Mouse (Mus musculus) limb, embryonic 10.5 days (tissue): ENCODE results near the gene Gm47985. TPM values are rescaled to one million over a fixed set of nuclear protein-coding genes. Genes with fewer than 3 reads are reported as not detected.
"Not testable (repeated sequence)": the region's sequence is repeated elsewhere in the genome, so short reads cannot be mapped to it uniquely, and the experiment has no call there.

Source experiments
- DNase-seq: peaks from one replicate; pipeline ENCODE4 v3.0.0-alpha.2; 2017; ENCODE audit warnings: low spot score
- H3K27ac ChIP-seq: fragments of 300-500 bp; sonication (generic); 2 replicates; pipeline ENCODE4 v1.5.1; 2016; ENCODE audit warnings: mild to moderate bottlenecking
- H3K27me3 ChIP-seq: fragments of 300-500 bp; sonication (generic); 2 replicates; pipeline ENCODE4 v1.6.1; 2016; ENCODE audit warnings: low read depth, mild to moderate bottlenecking; ENCODE audit not compliant: poor library complexity, severe bottlenecking
- H3K36me3 ChIP-seq: fragments of 300-500 bp; sonication (generic); 2 replicates; pipeline ENCODE4 v1.6.1; 2016; ENCODE audit warnings: mild to moderate bottlenecking, moderate library complexity
- H3K4me1 ChIP-seq: fragments of 300-500 bp; sonication (generic); 2 replicates; pipeline ENCODE4 v1.6.1; 2016
- H3K4me3 ChIP-seq: fragments of 300-500 bp; sonication (generic); 2 replicates; pipeline ENCODE4 v1.5.1; 2016; ENCODE audit warnings: mild to moderate bottlenecking, moderate library complexity
- H3K9me3 ChIP-seq: fragments of 300-500 bp; sonication (generic); replicated peaks from 2 replicates; pipeline ENCODE4 v1.6.1; 2016; ENCODE audit warnings: mild to moderate bottlenecking
- WGBS: fragments of 180-500 bp; shearing (Covaris S2); methylation state at CpG from one replicate; pipeline ENCODE4 v1.1.7; 2016; 5-methylcytosine and 5-hydroxymethylcytosine counted together
- polyA plus RNA-seq: library from polyadenylated mRNA; unstranded; fragments of >200 nt; fragmentation: Nextera tagmentation; extraction: Ambion mirVana; gene quantifications from 2 replicates; pipeline ENCODE4 v1.2.1, GENCODE M21; 2016

The Gm47985 gene
- polyA plus RNA-seq, 1 experiment from 2014 or later: 0.44 TPM

GRCm38 (mm10) chr1:151186879-151187424 lies 4.6 kb downstream of the Gm47985 start:
- H3K4me1 ChIP-seq, H3K27ac ChIP-seq, H3K9me3 ChIP-seq, DNase-seq, H3K36me3 ChIP-seq, H3K4me3 ChIP-seq, H3K27me3 ChIP-seq: not testable (repeated sequence)
- WGBS: 89% methylated on average over 4 of the region's 4 CpGs

- 89% methylated on average over 4 of the region's 4 CpGs for WGBS
Observed at GRCm38 (mm10) chr1:151188469-151188868, 6.1 kb downstream of the Gm47985 start.

DNA sequence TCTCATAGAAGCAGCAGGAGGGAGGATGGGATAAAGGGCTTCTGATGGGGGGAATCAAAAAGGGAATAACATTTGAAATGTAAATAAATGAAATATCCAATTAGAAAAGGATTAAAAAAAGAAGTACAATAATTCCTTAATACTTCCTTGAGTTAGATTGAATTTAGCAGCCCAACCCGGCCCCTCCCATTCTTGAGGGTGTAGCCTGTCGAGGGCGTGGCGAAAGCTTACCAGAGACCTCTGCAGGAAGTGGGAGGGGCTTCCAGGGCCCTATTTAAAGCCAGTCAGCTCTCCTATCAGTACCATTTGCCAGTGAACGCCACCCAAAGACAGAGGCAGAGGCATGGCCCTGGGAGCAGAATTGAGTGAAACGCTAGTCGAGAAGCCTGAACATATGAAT lies 9.7 kb downstream of the Gm47985 start, which contains the start of gene Gm8947:
TSS of gene Gm8947 (plus strand) at position 302 of the 400 bp plus-strand sequence.
- not testable (repeated sequence) for H3K36me3 ChIP-seq, H3K9me3 ChIP-seq, H3K27ac ChIP-seq, H3K27me3 ChIP-seq, H3K4me3 ChIP-seq, H3K4me1 ChIP-seq, DNase-seq
- WGBS: 90% methylated on average over 2 of the region's 7 CpGs

More at GRCm38 (mm10) chr1:151188469-151188868, 6.1 kb downstream of the Gm47985 start:
- no peaks in the 10 kb centered on the region for H3K36me3 ChIP-seq
- DNase-seq: no peak
- H3K9me3 ChIP-seq: no peaks in the 10 kb centered on the region
- no peaks in the 10 kb centered on the region for H3K4me1 ChIP-seq
- no peak overlapping the region for H3K27ac ChIP-seq
- H3K4me3 ChIP-seq: no peak overlapping the region
- H3K27me3 ChIP-seq: no peaks in the 10 kb centered on the region

DNA sequence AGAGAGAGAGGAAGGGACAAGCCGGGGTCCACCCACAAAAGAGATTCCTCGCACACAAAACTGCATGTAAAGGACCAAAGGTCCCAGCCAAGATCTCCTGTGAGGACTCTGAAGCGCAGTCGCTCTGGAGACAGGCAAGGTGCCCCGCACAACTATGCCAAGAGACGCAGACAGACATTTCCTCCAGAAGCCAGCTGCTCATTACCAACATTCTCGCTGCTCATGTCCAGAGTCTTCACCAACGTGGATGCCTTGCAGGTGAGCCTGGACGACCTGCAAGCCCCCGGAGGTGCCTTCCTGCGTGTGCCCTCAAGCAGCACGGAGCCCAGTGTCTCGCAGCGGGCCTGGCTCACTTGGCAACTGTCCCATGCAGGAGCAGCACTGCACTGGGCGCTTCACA lies 10.4 kb downstream of the Gm47985 start:
- H3K9me3 ChIP-seq, H3K27me3 ChIP-seq, H3K4me3 ChIP-seq, H3K4me1 ChIP-seq, H3K36me3 ChIP-seq, H3K27ac ChIP-seq, DNase-seq: not testable (repeated sequence)
- 95% methylated on average over 15 of the region's 15 CpGs for WGBS

- not testable (repeated sequence) for H3K4me3 ChIP-seq, H3K9me3 ChIP-seq, H3K36me3 ChIP-seq, DNase-seq, H3K27ac ChIP-seq, H3K4me1 ChIP-seq, H3K27me3 ChIP-seq
- WGBS: 77% methylated on average over 4 of the region's 4 CpGs
Observed at GRCm38 (mm10) chr1:151195986-151196385, 13.6 kb downstream of the Gm47985 start.

DNA sequence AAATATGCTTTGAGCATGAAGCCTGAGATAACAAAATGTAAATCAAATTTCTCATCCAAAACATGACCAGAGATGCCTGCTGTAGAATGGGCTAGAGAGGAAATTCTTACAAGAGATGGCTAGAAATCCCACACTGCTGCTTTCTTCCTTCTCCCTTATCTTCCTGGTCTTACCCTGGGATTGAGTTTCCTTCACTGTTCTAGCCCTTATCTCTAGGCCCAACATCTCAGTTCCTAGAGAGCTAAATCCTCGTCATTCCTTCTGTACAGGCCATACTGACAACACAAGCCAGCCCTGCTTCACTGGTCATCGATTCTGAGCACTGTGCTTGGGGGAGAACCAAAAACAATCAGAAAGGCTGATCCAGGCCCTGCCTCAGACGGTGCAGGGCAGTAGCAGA lies 14.4 kb downstream of the Gm47985 start:
- not testable (repeated sequence) for H3K36me3 ChIP-seq, H3K4me1 ChIP-seq, H3K27me3 ChIP-seq, H3K27ac ChIP-seq, DNase-seq, H3K4me3 ChIP-seq, H3K9me3 ChIP-seq
- WGBS: 88% methylated on average over 3 of the region's 3 CpGs

DNA sequence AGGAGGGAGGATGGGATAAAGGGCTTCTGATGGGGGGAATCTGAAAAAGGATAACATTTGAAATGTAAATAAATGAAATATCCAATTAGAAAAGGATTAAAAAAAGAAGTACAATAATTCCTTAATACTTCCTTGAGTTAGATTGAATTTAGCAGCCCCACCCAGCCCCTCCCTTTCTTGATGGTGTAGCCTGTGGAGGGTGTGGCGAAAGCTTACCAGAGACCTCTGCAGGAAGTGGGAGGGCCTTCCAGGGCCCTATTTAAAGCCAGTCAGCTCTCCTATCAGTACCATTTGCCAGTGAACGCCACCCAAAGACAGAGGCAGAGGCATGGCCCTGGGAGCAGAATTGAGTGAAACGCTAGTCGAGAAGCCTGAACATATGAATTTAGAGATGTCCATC lies 15.8 kb downstream of the Gm47985 start, which contains the start of gene Gm47995:
TSS of gene Gm47995 (plus strand) at position 329 of the 400 bp plus-strand sequence.
- 79% methylated on average over 2 of the region's 4 CpGs for WGBS
- not testable (repeated sequence) for DNase-seq, H3K27me3 ChIP-seq, H3K36me3 ChIP-seq, H3K4me1 ChIP-seq, H3K9me3 ChIP-seq, H3K27ac ChIP-seq, H3K4me3 ChIP-seq

DNA sequence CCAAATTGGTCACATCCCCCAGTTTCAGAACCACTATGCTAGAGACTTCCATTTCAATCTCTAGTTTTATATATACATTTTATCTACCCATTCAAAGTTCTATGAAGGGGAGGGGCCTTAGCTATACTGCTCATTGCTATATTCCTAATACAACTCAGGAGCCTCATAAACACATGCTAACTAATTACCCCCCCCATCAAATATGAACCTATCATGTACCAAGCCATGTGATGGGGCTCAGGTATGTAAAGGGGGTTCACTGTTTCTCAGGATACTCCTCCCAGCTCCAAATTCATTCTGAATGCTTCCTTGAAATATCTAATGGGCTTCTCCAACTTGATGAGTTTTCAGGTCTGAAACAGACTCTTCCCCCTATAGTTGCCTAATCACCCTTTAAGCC lies 18.3 kb downstream of the Gm47985 start:
- not testable (repeated sequence) for H3K27ac ChIP-seq, H3K4me1 ChIP-seq, H3K4me3 ChIP-seq, H3K36me3 ChIP-seq, H3K9me3 ChIP-seq, H3K27me3 ChIP-seq, DNase-seq

DNA sequence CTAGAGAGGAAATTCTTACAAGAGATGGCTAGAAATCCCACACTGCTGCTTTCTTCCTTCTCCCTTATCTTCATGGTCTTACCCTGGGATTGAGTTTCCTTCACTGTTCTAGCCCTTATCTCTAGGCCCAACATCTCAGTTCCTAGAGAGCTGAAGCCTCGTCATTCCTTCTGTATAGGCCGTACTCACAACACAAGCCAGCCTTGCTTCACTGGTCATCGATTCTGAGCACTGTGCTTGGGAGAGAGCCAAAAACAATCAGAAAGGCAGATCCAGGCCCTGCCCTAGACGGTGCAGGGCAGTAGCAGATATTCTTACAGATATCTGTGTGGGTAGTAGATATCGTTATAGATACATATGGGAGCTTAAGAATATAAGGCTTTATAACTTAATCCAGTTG lies 20.4 kb downstream of the Gm47985 start:
- DNase-seq, H3K27me3 ChIP-seq, H3K4me1 ChIP-seq, H3K36me3 ChIP-seq, H3K9me3 ChIP-seq, H3K4me3 ChIP-seq, H3K27ac ChIP-seq: not testable (repeated sequence)
- 87% methylated on average over 4 of the region's 5 CpGs for WGBS

DNA sequence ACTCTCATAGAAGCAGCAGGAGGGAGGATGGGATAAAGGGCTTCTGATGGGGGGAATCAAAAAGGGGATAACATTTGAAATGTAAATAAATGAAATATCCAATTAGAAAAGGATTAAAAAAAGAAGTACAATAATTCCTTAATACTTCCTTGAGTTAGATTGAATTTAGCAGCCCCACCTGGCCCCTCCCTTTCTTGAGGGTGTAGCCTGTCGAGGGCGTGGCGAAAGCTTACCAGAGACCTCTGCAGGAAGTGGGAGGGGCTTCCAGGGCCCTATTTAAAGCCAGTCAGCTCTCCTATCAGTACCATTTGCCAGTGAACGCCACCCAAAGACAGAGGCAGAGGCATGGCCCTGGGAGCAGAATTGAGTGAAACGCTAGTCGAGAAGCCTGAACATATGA lies 21.5 kb downstream of the Gm47985 start, which contains the start of gene 3110040M04Rik:
TSS of gene 3110040M04Rik (plus strand) at position 304 of the 400 bp plus-strand sequence.
- no CpG with 5 or more reads among the region's 6 CpGs for WGBS
- H3K4me3 ChIP-seq, DNase-seq, H3K36me3 ChIP-seq, H3K27me3 ChIP-seq, H3K27ac ChIP-seq, H3K4me1 ChIP-seq, H3K9me3 ChIP-seq: not testable (repeated sequence)

- not testable (repeated sequence) for H3K36me3 ChIP-seq, DNase-seq, H3K27ac ChIP-seq, H3K9me3 ChIP-seq, H3K27me3 ChIP-seq, H3K4me3 ChIP-seq, H3K4me1 ChIP-seq
- WGBS: 94% methylated on average over 4 of the region's 5 CpGs
Observed at GRCm38 (mm10) chr1:151208493-151208892, 26.2 kb downstream of the Gm47985 start.

DNA sequence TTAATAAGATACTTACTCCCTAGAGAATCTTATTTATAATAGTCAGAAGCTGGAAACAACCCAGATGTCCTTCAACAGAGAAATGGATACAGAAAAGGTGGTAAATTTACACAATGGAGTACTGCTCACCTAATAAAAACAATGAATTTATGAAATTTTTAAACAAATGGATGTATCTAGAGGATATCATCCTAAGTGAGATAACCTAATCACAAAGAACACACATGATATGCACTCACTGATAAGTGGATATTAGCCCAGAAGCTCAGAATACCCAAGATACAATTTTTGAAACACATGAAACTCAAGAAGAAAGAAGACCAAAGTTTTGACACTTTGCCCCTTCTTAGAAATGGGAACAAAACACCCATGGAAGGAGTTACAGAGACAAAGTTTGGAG lies 26.6 kb downstream of the Gm47985 start:
- not testable (repeated sequence) for H3K27me3 ChIP-seq, H3K9me3 ChIP-seq, H3K4me3 ChIP-seq, DNase-seq, H3K27ac ChIP-seq, H3K4me1 ChIP-seq, H3K36me3 ChIP-seq

DNA sequence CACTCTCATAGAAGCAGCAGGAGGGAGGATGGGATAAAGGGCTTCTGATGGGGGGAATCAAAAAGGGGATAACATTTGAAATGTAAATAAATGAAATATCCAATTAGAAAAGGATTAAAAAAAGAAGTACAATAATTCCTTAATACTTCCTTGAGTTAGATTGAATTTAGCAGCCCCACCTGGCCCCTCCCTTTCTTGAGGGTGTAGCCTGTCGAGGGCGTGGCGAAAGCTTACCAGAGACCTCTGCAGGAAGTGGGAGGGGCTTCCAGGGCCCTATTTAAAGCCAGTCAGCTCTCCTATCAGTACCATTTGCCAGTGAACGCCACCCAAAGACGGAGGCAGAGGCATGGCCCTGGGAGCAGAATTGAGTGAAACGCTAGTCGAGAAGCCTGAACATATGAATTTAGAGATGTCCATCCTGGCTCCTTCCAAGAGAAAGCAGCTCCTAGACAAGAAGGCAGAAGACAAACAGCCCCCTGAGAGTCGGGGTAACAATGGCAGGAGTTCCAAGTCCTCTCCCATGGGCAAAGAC lies 27.6 kb downstream of the Gm47985 start, which contains the start of gene Gm47996:
TSS of gene Gm47996 (plus strand) at position 308 of the 532 bp plus-strand sequence.
- H3K4me1 ChIP-seq, H3K27me3 ChIP-seq, H3K4me3 ChIP-seq, DNase-seq, H3K36me3 ChIP-seq, H3K9me3 ChIP-seq, H3K27ac ChIP-seq: not testable (repeated sequence)
- 86% methylated on average over 5 of the region's 8 CpGs for WGBS

- H3K36me3 ChIP-seq, H3K27me3 ChIP-seq, H3K4me1 ChIP-seq, H3K27ac ChIP-seq, H3K9me3 ChIP-seq, DNase-seq, H3K4me3 ChIP-seq: not testable (repeated sequence)
- WGBS: 92% methylated on average over 5 of the region's 5 CpGs
Observed at GRCm38 (mm10) chr1:151211666-151212065, 29.3 kb downstream of the Gm47985 start.
